Mouse (Mus musculus) fibroblast of lung, adult 2 months (primary cell): ENCODE data around the gene Plppr3.
"Not testable (repeated sequence)": the region's sequence is repeated elsewhere in the genome, so short reads cannot be mapped to it uniquely, and the experiment has no call there.

Experiments
- DNase-seq: peaks from one replicate; pipeline ENCODE4 v3.0.0-alpha.2; 2011; ENCODE audit warnings: low read depth

Plppr3 gene

DNA sequence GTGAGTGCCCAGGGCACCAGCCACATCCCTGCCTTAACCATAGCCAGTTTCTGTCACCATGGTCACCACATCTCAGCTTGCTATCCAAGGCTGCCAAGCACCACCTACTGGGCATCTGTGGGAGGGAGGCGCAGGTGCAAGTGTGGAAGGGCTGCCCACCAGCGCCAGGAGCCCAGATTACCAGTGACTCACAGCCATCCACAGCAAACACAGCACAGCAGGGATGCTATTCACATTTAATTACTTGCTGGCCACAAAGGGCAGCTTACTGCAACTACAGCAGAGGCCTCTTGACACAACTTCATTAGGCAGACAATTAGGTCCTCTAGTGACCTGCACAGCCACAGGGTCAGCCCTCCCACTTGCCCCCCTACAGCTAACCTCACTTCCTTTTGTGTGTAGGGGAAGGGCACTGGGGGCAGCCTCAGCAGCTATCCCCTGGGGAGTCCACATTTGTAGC, 26.5 kb upstream of the Plppr3 start:
- no peak for DNase-seq

DNA sequence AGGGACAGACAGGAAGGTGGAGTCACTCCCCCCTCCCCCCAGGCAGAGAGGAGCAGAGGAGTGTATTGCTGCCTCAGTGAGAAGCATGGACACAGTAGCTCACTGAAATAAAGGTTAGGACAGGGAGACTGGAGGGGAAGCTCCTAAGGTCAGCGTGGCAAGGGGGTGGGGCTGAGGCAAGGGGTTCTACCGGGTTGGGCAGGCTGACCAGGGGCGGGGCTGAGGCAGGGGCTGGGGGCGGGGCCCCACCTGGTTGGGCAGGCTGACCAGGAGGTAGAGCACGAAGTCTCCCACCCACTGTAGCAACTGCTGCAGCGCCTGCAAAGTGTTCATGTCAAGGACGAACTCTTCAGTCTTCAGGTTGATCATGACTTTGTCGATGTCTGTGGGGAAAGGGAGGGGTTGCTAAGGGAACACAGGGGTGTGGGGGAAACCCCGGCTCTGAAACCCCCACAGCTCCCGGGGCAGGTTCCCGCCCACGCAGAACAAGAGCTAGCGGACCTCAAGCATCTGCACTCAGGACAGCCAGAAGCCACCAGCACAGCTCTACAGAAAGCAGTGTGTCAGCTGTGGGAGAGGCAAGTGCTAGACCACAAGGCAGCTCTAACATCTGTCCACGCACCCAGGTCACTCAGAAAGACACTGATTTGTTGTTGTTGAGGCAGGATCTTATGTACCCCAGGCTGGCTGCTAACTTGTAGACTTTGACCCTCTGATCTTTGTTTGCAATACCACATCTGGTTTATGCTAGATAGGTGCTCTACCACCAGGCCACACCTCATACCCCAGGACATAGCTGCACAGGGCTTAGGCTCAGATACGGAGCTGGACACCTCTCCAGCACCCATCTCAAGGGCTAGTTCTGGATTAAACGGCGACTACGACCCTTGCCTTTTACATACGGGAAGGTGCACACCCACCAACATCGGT, 23.1 kb upstream of the Plppr3 start:
- no peak for DNase-seq

DNA sequence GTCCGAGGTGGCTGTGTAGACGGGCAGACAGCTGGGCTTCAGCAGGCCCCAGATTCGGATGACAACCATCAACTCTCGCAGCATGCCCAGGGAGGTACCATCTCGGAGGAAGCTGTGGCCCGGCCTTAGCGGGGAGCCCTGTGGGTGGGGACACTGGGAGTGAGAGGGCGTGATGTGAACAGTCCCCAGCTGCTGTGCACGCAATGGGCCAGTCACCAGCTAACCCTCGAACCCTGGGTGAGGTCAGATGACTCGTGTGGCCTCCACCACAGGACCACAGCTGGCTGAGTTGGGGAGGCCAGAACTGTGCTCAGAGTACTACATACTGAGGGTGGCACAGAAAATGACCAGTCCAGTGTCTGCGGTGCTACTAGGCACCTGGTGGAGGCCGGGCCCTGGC, 22.4 kb upstream of the Plppr3 start:
- DNase-seq, result no peak

DNA sequence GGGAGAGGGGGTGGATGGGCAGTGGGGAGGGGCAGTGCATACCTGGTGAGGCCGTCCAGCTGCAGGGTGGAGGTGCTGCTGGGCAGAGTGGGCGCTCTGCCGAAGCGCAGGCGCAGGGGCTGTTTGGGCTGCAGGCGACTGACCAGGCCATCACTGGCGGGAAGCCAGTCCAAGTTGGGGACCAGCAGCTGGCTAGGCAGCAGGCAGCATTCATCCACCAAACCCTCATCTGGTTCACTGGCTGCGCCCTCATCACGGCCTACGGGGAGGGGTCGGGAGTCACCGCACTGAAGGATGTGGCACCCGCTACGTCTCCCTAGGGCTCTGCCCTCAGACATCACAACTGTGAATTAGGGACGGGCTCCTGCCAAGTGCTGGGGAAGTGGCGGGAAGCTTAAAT, 21.9 kb upstream of the Plppr3 start:
- DNase-seq, result no peak

DNA sequence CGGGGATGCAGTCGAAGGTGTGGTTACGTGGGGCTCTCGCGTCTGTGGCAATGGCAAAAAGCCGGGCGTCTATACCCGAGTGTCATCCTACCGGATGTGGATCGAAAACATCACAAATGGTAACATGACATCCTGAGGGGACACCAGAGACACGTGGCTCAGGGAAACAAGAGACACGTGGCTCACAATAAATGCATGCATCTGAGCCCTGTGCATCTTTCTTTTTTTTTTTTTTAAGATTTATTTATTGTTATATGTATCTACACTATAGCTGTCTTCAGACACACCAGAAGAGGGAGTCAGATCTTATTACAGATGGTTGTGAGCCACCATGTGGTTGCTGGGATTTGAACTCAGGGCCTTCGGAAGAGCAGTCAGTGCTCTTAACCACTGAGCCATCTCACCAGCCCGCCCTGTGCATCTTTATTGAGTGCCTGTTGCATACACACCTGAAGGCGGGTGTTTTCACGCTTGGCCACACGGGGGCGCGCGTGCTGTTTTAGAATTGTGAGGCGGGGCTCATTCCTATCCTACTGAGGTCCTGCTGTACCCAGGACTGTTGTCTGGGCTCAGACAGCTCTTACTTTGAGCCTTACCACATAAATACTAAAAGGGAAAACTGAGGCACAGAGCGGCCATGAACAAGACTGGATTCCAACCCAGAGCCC, 18.2 kb upstream of the Plppr3 start:
- DNase-seq, result not testable (repeated sequence)

DNA sequence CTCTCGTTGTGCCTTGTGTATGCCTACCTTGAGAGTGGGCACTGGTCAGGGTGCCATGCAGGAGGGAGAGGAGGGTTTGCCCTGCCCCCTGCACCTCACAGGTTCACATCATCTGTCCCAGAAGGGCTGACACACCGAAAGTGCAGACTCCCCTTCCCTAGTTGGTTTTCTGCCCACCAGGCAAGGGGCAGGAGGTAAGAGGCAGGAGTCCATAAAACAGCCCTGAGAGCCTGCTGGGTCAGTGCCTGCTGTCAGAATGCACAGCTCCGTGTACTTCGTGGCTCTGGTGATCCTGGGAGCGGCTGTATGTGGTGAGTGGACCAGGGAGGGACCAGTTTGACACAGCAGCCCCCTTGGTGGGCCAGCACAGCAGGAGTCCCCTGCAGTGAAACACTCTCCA, 16.2 kb upstream of the Plppr3 start, which contains the start of gene Cfd:
TSS of gene Cfd (plus strand) at position 184 of the 400 bp plus-strand sequence.
- no peak for DNase-seq

DNA sequence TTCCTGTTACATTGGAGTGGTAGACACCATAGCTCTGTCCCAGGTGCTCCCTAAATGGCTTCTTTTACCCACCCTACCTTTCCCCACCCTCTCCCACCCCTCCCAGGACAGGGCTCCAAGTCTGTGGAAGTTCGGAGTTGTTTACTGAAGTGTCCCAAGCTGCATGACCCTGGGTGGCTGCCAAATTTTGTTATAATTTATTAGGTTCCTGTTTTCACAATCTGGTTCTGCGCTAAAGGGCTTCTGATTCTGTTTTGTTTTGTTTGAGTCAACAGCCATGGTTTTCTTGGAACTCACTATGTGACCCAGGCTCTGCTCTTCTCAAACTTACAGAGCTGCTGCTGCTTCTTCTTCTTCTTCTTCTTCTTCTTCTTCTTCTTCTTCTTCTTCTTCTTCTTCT, 15.0 kb upstream of the Plppr3 start:
- no peak for DNase-seq

DNA sequence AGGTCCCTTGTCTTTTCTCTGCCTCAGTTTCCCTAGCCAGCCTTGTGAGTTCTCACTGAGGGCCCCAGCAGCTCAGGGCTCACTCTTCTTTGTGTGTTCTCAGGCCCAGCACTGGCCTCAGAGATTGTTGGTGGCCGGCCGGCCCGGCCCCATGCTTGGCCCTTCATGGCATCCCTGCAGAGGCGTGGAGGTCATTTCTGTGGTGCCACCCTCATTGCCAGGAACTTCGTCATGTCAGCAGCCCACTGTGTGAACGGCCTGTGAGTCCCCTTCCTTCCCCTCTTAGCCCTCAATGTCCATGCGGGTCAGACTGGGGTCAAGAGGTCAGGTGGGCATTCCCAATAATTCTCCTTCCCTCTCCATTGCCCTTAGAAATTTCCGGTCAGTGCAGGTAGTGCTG, 12.2 kb upstream of the Plppr3 start:
- DNase-seq, result no peak

DNA sequence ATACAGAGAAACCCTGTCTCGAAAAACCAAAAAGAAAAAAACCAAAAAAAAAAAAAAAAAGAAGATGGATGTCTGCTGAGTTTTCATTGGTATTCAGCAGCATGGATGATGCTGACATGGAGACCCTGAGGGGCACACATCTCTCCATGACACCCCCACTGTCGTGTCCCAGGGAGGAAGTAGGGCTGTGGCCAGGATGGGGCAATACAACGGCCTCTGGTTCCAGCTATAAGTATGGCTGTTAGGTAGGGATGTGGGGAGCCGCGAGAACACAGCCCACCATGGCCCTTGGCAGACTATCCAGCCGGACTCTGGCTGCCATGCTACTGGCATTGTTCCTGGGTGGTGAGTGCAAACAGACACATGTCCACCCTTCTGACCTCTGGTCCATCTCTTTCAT, 11.6 kb upstream of the Plppr3 start, which contains the start of gene Elane:
TSS of gene Elane (plus strand) at position 194 of the 400 bp plus-strand sequence.
- no peak for DNase-seq

DNA sequence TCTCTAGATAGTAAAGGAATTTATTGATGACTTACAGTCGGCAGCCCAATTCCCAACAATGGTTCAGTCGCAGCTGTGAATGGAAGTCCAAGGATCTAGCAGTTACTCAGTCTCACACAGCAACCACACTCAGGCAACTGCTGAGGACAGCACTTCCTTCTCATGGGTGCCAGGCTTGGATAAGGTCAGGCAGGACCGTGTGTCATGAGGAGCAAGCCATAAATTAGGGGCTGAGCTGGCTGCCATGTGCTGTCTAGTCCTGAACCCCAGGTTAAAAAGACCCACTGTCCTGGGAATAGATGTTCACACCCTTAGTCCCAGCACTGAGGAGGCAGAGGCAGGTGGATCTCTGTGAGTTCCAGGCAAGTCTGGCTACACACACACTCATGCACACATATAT, 10.5 kb upstream of the Plppr3 start:
- not testable (repeated sequence) for DNase-seq

DNA sequence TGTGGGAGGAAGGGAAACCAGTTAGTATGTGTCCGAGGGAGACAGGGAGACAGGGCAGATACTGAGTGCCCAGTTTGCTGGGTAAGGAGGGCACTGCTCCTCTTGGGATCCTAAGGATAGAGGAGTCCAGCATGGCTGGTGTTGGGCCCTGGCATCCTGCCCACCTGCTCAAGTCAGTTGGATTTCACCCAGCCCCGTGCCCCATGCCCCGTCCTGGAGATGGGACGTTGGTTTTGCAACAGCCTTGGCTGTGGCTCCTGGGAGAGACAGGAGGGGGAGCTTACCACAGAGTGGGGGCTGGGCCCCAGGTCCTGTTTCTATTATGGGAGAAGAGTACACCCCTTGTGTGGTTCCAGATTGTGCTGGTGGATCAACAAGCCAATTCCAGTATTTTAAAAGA, 10.0 kb upstream of the Plppr3 start:
- no peak for DNase-seq

DNA sequence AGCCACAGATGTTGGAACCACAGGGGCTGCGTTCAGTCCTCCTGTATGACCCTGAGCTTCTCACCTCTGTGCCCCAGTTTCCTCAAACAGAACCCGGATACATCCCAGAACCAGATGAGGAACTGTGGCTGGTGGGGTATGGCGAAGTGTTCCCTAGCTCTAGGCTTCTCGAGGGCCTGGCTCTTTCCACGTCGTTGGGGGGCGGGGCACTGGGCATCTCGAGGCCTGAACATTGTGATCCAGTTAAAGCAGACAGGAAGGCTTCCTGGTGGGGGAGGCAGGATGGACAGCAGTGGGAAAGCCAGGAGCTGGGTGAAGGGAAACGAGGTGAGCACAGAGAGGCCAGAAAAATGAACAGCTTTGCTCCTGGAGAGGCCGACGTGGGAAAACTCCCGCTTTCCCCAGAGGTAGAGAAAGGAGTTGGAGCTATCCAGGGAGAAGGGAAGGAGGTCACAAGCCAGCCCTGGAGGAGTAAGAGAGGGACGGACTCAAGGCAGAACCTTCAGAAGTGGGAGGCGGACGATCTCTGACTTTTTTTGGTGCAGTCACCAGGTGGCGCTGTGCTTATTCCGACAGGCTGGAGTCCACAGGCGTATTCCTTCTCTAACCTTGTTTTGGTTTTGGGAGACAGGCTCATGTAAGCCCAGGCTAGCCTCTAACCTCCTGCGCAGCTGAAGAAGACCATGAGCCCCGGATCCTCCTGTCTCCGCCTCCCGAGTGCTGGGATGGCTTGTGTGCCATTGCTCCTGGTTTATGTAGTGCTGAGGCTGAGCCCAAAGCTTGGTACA, 9.1 kb upstream of the Plppr3 start:
- peak; percentile 58 for DNase-seq

DNA sequence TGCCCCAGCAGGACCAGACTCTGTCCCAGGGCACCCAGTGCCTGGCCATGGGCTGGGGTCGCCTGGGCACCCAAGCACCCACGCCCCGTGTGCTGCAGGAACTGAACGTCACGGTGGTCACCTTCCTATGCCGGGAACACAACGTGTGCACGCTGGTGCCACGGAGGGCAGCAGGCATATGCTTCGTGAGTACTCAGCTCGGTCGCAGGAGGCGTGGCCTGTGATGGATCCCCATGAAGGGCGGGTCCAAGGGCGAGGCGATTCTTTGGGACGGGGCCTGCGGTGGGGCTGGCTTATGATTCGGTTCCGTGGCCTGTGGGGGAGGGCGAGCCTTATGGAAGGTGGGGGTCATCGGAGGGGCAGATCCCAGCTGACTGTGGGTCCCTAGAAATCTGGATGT, 7.5 kb upstream of the Plppr3 start:
- DNase-seq, result no peak

DNA sequence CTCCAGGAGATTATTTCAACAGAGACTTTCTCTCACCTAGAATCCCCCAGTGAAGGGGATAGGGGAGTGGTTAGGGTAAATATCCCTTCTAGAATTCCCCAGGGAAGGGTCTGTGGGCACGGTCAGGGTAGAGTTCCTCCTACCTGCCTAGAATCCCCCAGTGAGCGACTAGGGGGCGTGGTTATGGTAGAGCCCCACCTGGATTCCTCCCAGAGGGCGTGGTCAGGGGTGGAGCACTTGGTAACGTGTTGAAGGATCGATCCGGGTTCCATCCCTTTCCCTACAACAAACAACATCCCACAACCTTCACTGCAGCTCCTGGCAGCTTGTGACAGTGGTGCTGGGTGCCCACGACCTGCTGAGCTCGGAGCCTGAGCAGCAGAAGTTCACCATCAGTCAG, 6.3 kb upstream of the Plppr3 start:
- no peak for DNase-seq

DNA sequence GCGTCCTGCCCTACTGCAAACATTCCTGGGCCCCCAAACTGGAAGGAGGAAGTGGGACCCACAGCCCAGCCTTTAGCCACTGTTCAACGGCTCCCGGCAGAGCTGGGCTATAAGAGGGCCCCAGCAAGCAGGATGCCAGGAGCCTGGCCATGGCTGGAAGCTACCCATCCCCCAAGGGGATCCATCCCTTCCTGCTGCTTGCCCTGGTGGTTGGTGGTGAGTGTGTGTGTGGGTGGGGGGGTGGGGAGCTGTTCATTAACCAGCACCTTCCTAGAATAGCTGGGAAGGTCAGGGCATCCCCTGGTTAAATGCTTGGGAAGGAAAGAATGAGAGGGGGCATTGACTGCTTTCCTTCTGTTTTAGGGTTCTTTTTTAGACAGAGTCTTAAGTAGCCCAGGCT, 5.1 kb upstream of the Plppr3 start:
- DNase-seq, result no peak

DNA sequence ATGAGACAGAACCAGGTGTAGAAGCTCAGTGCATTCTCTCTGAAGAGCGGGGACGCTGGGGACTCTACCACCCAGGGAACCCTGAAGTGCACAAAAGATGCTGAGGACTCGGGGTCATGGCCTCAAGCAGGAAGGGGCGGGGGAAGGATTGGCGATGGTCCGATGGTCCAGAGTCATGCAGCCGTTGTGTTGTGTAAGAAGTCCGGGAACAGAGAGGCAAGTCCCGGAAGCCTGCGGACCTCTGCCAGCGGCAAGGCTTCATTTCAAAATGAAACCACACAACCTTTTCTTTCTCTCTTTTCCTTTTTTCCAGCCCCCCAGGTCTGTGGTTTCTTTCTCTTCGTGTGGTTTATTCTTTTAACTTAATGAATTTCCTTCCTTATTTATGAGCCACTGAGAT, 3.3 kb upstream of the Plppr3 start:
- no peak for DNase-seq

DNA sequence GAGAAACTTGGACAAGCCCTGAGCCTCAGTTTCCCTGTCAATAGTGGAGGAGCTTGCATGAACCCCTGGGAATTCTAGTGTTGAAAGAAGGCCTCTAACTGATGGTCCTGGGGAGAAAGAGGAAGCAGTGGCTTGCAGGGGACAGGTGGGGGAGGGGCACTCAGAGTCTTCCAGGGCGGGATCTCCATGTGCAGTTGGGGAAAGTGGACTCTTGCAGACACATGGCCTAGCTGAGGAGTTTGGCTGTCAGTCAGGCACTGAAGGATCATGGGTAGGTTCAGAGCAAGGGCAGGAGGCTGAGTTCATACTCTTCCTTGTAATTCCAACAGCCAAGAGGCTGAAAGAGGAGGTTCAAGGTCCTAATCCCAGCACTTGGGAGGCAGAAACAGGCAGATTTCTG, 2.7 kb upstream of the Plppr3 start:
- no peak for DNase-seq

DNA sequence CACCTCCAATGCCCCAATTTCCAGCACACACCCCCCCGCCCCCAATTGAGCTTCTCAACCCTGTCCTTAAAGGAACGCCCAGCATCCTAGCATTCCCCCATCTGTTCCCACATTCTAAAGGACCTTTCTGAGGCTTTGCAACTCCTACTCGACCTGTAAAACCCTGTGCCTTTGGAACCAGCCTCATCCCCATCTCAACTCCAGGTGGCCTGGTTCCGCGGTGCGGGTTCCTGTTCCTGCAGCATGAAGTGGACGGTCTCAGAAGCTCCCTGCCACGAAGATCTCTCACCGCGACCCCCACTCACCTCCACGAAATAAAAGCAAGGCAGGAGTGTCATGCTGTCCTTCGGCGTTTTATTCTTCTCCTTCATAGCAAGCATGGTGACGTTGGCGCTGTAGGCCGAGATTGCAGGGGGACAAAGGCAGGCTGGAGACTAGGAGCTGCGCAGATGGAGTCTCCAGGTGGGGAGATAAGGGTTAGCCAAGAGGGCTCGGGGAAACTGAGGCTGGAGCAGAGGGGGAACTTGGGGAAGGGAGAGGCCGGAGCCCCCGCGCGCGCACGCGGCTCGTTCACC, 632 bp downstream of the Plppr3 start:
- no peak for DNase-seq

DNA sequence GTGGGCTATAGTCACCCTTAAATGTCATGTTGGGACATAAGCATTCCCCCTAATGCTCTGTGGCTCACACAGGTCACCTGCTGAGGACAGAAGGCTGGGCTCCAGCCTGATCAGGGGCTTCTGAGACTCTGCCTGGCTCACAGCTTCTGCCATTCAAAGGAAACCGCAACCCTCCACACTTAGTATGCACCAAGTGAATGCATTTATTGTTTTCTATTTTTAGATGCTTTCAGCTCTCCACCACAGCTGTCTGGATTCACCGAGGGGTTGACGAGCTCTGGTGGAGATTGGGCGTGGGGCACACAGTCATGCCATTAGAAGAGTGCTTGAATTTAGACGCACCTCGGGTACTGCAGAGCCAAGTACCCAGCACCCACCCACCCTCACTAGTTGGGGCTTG, 1.1 kb downstream of the Plppr3 start:
- no peak for DNase-seq

DNA sequence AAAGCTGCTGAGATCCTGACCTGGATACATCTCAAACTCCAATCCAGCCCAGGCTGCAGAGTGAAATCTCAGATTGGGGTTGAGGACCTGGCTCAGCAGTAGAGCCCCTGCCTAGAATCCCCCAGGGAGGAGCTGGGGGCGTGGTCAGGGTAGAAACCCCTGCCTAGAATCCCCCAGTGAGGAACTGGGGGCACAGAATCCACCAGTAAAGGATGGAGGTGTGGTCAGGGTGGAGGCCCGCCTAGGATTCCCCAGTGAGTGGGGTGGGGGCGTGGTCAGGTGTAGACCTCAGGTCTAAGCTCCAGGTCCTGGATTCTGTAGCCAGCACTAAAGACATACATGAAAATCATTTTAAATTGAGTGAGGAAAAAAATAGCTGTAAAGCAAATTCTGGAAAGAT, 1.6 kb downstream of the Plppr3 start:
- DNase-seq, result no peak

DNA sequence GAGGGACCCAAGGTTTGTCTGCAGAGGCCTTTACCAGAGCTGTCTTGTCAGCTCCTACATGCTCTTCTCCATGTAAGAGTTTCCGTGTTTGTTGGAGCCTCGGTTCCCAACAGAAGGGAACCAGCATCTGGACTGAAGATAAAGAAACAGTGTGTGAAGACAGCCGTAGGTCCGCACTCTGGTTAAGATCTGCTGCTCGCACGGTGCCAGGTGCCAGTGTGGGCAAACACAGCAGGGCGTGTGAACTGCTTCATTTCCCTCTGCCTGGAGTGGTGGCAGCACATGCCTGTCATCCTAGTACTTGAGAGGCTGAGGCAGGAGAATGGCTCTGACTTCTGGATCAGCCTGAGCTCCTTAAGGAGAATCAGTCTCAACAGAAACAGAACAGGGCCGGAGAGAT, 2.6 kb downstream of the Plppr3 start:
- no peak for DNase-seq

DNA sequence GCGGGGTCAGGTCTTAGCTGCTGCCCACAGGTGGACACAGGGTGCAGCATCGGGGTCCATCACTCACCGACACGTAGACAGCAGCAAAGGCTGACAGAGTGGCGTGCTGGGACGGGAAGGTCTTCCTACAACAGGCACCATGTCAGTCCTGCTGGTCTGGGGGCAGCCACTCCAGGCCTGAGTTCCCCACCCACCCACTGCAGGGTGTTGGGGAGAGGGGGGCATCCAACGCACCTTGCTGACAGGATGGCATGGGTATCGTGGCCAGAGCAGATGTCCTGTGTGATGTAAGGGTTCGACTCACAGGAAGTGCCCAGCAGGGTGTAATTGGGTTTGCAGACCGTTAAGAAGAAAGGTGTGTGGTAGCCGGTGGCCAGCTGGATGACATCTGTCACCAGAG, 7.8 kb downstream of the Plppr3 start:
- no peak for DNase-seq
